Mouse (Mus musculus): ENCODE results near the gene Fam178b.

Gene Fam178b

DNA sequence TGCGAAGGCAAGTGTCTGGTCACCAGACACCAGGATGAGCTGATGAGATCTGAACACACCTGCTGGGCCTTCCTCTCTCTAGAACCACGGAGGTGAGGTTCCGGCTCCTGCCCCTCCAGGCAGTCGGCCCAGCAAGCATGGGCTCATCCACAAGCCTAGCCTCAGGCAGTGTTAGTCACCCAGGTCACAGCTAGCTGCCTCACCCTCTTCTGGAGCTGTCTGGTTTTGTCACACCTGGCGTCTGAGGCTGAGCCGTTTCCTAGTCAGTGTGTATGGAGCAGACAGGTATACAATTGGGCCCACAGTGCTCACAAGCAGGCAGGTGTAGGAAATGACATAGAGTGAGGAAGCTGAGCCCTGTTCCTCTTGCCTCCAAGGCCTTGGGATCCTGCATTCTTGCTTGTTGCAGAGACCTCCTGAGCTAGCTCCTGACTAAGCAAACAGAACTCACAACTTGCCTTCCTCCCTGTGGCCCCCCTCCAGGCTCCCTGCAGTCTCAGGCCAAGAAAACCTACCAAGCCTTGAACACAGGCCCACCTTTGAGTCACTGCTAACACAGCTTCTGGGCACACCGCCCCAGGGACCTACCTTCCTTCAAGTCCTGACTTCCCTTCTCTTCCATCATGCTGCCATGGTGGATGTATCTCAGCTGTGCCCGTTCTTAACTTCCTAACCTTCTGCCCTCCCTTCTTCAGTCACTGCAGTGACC is 99.4 kb downstream of the Fam178b start:
- DNase-seq, result no peak

DNA sequence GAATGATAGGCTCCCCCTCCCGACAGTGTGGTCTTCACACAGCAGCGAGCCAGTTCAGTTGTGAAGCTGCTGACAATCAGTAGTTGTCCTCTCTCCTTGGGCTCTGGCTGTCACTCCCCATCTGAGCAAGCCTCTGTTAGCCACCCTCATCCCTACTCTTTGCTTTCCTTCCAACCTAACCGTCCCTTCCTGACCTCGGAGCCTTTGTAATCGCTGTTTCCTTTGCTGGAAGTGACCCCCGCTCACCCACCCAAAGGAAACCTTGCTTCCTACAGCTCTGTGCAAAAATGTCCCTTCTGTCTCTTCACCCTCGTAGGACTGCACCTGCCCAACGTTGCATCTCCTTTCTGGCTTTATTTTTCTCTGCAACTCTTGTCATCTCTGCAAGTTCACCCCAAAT is 100.8 kb downstream of the Fam178b start:
- DNase-seq, result no peak

- DNase-seq, result no peak
These were observed 101.7 kb downstream of the Fam178b start for GRCm38 (mm10) chr1:36581260-36581659.

DNA sequence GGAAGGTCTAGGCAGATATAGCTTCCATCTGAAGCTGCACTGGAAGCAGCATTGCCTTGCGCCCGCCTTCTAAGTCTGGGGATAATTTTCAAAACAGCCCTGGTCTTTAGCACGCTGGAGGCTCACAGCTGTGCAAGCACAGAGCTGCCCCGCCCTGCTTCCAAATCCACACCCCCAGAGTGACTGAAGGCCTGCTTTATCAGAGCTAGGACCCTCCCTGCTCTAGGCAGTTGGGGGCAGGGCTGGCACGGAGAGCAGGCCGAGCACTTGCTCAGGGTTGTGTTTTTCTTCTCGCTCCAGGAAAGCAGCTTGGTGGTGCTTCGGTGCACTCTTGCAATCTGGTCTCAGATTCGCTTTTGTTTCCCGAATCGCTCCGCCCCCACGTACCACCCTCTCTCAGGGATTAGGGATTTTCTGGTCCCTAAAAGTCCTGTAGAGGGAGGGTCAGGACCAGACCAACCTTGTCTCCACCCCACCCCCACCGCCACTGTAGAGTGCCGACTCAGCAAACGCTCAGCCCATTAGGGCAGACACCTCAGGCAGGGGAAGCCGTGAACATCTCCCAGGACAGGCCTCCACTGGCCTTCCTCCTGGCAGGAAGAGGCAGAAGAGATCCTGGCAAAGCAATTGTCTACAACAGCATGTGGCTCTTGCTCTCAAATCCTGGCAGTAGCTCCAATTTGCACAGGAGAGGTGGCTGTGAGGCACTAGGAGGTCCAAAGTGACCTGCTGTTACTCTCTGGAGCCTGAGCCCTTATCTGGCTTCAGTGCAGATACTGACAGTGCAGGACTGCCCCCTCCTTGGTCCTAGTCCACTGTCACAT is 102.4 kb downstream of the Fam178b start:
- DNase-seq, result no peak

DNA sequence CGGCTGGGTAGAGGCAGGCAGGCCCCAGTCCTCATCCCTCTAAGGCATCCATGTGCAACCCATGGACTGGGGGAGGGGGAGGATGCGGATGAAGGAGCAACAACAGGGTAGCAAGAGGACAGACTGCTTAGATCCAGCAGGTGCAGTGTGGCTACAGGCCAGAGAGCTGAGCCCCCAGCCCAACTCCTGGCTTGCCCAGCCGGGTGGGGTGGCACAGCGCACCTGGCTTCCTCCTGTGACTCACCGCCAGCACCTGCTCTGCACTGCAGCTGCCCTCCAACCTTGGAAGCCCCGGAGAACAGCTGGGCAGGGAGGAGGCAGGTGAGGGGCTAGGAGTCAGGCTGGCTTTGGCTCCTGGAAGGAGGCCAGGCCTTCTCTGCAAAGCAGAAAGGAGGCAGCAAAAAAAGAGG is 103.0 kb downstream of the Fam178b start:
- DNase-seq, result no peak

DNA sequence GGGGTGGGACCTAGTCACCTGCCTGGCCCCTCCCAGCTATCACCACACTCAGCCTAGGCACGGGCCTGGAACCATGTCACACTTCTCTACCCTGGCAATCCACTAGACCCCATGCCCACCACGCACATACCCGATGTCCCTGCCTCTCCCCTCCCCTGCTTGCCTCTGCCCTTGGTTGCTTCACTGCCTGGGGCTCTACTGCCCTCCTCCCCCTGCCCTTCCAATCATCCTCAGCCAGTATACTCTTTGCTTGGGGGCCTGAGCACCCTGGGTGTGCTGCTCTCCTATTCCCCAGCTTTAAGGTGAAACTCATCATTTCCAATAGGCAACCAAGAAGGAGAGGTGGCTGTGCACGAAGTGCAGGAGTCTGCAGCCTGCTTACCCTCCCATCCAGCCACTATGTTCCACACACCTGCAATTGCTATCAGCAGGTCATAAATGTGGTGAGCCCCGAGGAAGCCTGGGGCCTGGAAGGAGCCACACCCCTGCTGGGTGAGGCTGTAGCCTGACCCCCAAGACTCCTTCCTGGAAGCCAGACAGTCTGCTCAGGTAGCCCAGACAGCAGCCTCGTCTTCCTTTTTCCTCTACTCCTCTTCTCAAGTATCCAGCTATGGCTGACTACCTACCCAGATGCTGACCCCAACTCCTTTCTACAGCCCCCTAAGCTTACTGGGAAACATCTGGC is 105.8 kb downstream of the Fam178b start:
- no peak for DNase-seq

DNA sequence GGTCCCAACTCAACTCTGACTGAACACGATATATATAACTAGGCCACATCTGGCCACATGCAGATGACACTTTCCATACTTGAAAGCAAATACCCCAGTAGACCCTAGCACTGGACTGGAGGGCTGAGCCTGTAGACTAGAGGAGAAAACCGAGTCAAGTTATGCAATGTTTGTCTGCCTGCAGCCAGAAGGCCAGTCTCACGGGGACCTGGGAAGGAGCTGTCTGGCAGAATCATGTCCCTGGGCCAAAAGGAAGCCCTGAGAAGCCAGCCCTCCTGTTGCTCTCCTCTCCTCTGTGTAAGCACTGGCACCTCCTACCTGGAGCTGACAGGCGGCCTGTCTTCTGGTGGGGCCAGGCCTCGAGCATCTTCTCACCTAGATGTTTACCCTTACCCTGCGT is 107.6 kb downstream of the Fam178b start:
- DNase-seq, result no peak

GRCm38 (mm10) chr1:36574196-36574955 is 108.6 kb downstream of the Fam178b start:
- DNase-seq, result no peak

- DNase-seq, result no peak
These were observed 109.5 kb downstream of the Fam178b start for GRCm38 (mm10) chr1:36573524-36573923.

DNA sequence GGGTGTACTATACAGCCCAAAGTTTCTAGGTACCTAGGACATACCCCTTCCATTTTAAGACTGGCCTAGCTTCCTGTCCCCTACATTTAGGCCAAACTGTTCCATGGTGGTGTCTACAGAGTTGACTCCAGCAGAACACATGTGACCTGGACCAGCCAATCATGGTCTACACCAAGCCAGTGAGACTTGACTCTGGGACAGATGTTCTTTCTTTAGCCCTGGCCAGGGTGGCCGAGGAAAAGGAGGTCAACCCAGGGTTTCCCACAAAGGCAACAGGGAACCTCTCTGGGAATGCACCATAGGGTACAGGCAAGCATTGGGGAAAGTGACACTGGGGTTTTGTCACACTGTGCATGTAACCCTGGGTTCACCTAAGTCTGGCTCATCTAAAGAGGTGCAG is 110.3 kb downstream of the Fam178b start:
- DNase-seq, result no peak

DNA sequence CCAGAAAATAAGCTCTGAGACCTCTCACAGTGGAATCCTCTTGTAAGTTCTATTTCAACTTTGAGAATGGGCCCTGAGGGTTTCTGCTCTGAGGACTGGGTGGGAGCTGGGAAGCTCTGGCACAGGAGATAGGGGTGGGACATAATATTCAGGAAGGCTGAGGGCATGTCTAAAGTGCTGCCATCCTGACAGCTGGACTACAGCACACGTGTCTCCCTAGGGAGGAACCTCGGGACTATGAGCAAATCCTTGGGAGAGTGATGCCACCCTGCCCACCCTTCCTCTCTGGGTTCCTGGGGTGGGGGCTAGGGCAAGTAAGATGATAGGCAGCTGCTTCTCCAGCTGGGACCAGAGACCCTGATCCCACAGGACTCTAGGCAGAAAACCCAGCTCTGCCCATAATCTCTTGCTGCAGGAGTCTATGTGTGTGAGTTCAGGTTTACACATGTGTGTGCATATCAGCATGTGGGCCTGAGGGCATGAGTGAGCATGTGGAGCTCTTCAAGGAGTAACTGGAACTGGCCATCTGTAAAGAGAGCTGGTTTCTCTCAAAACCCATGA is 110.8 kb downstream of the Fam178b start:
- DNase-seq, result no peak

GRCm38 (mm10) chr1:36571627-36572026 is 111.4 kb downstream of the Fam178b start:
- no peak for DNase-seq

DNA sequence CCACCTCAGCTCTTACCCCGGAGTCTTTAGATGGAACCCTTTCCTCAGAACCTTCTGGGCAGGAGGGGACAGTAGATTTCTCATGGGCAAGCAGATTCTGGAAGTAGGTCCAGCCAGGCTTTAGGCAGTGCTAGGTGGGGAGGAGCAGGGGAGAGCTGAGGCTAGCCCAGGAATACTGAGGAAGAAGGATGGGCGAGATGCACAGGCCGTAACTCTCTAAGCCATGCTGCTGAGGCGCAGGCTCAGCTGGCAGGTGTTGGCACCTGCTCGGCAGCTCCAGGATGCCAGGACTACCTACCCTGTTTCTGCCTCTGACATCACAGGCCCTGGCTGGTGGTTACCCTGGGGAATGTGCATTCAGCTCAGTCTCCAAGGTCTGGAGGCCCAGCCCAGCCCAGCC is 112.7 kb downstream of the Fam178b start:
- DNase-seq, result no peak

- DNase-seq, result no peak
These were observed 113.2 kb downstream of the Fam178b start for GRCm38 (mm10) chr1:36569694-36570276.

DNA sequence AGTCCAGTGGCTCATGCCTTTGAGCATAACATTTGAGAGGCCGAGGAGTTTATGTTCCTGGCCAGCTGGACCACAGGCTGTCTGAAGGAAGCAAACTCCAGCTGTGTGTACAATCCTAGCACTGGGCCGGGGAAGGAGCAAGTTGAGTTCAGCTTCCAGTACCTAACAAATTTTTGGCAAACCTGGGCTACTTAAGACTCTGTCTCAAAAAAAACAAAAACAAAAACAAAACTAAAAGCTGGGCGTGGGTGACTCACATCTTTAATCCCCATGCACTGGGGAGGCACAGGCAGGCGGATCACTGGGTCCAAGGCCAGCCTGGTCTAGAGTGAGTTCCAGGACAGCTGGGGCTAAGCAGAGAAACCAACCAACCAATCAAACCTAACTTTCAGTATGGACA is 114.2 kb downstream of the Fam178b start:
- DNase-seq, result no peak

DNA sequence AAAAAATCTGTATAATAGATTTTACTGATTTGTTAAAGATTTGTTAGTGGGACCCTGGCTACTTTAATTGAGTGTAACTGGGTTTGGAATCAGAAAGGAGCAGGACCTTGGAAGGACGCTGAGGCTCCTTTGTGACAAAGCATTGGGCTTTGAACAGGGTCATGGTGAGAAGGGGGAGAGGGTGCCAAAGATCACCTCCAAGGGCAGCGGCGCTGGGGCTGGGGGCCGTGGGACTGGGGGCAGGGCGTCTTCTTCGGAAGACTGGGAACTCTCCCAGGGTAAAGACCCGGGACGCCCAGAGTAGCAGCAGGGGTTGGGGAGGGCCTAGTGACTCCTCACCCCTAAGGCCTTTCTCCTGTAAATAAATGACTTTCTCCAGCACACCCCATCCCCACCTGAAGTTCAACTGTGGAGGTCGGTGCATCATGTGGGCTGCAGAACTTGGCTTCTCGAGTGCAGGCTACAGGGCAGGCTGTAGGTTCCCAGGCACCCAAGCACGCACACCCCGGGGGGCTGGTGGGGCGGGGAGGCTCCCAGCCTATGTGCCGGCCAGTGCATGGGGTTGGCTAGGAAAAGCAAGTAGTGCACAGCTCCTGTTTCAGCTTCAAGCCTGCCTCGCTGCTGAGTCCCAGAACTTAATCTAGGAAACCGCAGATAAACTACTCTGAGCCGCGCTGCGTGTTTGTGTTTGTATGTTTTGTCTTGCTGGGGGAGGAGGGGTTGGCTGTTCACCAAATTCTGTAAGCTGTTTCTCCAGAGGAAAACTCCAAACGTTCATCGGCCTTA is 115.0 kb downstream of the Fam178b start:
- DNase-seq, result no peak

GRCm38 (mm10) chr1:36566425-36566824 is 116.6 kb downstream of the Fam178b start:
- no peak for DNase-seq

DNA sequence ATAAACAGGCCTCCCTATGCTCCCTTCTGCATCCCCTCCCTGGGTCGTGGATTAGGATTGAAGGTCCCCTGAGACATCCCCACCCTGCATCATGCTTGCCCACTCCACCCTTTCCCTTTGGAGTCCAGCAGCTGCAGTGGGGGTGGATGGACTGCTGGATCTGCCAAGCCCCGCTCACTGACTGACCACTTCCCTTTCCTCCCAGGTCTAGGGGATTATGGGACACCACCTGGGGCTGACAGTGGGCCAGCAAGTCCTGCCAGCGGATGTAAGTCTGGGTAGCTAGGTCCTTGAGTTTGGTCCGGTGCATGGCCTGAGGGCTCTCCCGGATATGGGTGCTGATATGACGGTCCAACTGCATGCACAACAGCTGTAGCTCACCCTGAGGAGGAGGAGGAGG is 118.9 kb downstream of the Fam178b start:
- no peak for DNase-seq

DNA sequence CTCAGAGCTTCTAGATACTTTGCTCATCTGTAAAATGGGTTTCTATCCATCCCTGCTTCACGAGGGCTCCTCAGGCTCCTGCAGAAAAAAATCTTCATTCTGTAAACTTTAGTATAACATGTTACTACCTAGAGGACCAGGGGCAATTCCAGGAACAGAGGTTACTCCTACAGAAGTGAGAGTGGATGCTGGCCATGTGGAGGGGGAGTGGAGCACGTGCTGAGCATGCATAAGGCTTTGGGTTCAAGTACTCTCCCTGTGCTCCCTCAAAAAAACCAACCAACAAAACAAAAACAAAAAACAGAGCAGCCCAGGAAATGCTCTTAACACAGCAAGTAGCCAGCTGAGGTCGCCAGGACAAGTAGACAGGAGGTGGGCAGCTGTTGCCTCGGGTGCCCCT is 119.4 kb downstream of the Fam178b start:
- DNase-seq, result no peak

- DNase-seq, result no peak
These were observed 119.8 kb downstream of the Fam178b start for GRCm38 (mm10) chr1:36563197-36563596.

GRCm38 (mm10) chr1:36562388-36562787 is 120.6 kb downstream of the Fam178b start:
- DNase-seq, result no peak

GRCm38 (mm10) chr1:36560903-36561302 is 122.1 kb downstream of the Fam178b start:
- no peak for DNase-seq
